Mouse (Mus musculus) embryonic fibroblast, embryonic 13.5 days (primary cell): ENCODE measurements around the gene Clip3.

Experiments used
- CTCF ChIP-seq: IDR thresholded peaks from 2 replicates; pipeline ENCODE4 v1.5.1; 2011; ENCODE audit warnings: mild to moderate bottlenecking, control low read depth, low read length, moderate library complexity, borderline replicate concordance; ENCODE audit not compliant: insufficient read depth
- POLR2A ChIP-seq: IDR thresholded peaks from 2 replicates; pipeline ENCODE4 v1.6.1; 2011; ENCODE audit warnings: low read depth, mild to moderate bottlenecking, control low read depth, low read length, moderate library complexity

GRCm38 (mm10) chr7:30300914-30301313 lies 9.4 kb downstream of the Clip3 start:
- TF ChIP-seq CTCF (no peak), POLR2A (no peak)
